Mouse (Mus musculus): Measurements from ENCODE around the gene Zswim8. TPM values are rescaled to one million over a fixed set of nuclear protein-coding genes. Genes with fewer than 3 reads are reported as not detected.

The Zswim8 gene
- total RNA-seq, 2 experiments from 2014 or later, result 81.5 to 83.6 TPM

DNA sequence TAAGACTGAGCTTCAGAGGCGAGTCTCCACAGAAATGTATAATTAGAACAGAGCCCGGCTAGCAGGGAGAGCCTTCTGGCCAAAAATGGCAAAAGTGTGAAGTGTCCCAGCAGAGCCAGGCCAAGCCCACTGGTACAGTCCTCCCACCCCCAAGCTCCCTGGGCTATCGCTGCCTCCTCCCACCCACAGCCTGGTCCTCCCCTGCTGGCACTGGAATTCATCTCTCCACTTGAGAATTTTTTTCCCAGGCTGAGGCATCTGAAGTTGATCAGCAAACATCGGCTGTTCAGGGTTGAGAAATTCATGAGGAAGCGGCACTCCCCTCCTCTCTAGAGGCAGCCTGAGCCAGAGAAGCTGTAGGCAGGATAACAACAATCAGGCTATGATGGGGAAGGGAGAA is 61.2 kb downstream of the Zswim8 start:
- no peak for DNase-seq (ENCODE audit: low spot score in 2 of 2)

DNA sequence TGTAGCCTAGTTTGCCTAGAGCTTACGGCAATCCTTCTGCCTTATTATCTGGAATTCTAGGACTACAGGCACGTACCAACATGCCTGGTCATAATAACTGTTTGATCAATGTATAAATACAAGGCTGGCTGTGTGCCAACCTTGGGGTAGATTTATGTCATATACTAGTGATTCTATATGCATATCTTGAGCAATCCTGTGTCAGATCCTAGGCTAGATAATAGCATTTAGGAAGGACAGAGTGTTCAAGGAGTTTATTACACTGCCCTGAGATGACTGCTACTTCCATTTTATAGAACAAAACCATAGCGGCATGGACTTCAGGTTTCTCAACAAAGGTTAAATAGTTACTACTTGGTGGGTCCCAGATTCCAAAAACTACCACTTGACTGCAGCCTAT is 64.6 kb downstream of the Zswim8 start:
- no peak for DNase-seq (ENCODE audit: low spot score in 2 of 2)

DNA sequence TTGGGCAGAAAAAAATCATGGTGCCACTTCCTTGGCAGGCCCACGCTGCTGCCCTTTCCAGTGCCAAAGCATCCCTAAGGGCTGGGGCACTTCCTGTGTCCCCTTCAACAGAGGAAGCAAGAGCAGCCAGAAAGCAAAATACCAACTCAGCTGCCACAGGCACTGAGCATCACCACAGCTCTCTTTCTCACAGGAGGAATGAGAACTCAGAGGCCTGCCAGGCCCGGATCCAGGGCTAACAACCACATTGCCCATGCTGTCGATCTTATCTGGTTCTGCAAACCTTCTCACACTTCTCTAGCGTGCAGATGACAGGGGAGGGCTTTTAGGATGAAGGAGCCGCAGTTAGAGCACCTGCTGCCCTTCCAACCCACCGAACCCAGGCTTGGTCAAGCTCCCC is 65.5 kb downstream of the Zswim8 start:
- no peak for DNase-seq (ENCODE audit: low spot score in 2 of 2)

Small RNA genes lying within 50 kb of the gene (microRNA-seq; reads per million reads assigned to microRNA genes)
- gene Mir6946, result not detected

Other genes starting within 250 kb of the Zswim8 start
- 10 to 100 TPM; 43.1 to 52.3 TPM for gene Anxa7, start 227.4 kb upstream of the Zswim8 start, total RNA-seq (2021)
- 1 to 10 TPM; 2.6 to 5.7 TPM for gene Mss51, start 210.7 kb upstream of the Zswim8 start, total RNA-seq (2021)
- 100 to 1,000 TPM; 116 to 125 TPM for gene Ppp3cb, start 161.0 kb upstream of the Zswim8 start, total RNA-seq (2021)
- 10 to 100 TPM; 12.6 to 14.3 TPM for gene Usp54, start 66.5 kb upstream of the Zswim8 start, total RNA-seq (2021)
- 1,000 to 10,000 TPM; 1,287 to 1,360 TPM for gene Myoz1, start 51.0 kb upstream of the Zswim8 start, total RNA-seq (2021)
- gene Synpo2l, start 39.2 kb upstream of the Zswim8 start, total RNA-seq (2021), result 100 to 1,000 TPM; 274 to 291 TPM
- gene Sec24c, start 33.2 kb upstream of the Zswim8 start, total RNA-seq (2021), result 10 to 100 TPM; 95.4 to 97.9 TPM
- 10 to 100 TPM; 16.0 to 16.4 TPM for gene Fut11, start 12.6 kb upstream of the Zswim8 start, total RNA-seq (2021)
- gene Chchd1, start 4.5 kb upstream of the Zswim8 start, total RNA-seq (2021), result 10 to 100 TPM; 78.0 to 85.7 TPM
- 10 to 100 TPM; 22.8 to 26.7 TPM for gene Ndst2, start 27.0 kb downstream of the Zswim8 start, total RNA-seq (2021)
- 10 to 100 TPM; 92.5 to 94.3 TPM for gene Camk2g, start 86.5 kb downstream of the Zswim8 start, total RNA-seq (2021)
- 10 to 100 TPM; 25.8 to 28.2 TPM for gene Plau, start 129.1 kb downstream of the Zswim8 start, total RNA-seq (2021)
- 100 to 1,000 TPM; 132 to 140 TPM for gene Vcl, start 221.8 kb downstream of the Zswim8 start, total RNA-seq (2021)